Mouse (Mus musculus): ENCODE results near the gene Ssh3. TPM values are rescaled to one million over a fixed set of nuclear protein-coding genes. Genes with fewer than 3 reads are reported as not detected.

The Ssh3 gene
- polyA plus RNA-seq, 1 experiment from 2014 or later: 27.6 TPM

GRCm38 (mm10) chr19:4294381-4295097 lies 25.6 kb upstream of the Ssh3 start:
- H3K4me1 ChIP-seq: peaks cover 15% of the 10 kb centered on the region
- H3K4me2 ChIP-seq: no peak overlapping the region
- peaks cover 29% of the 10 kb centered on the region for H3K36me3 ChIP-seq
- no peak overlapping the region for H3K4me3 ChIP-seq (replicated peaks)
- ATAC-seq (ENCODE audit: insufficient read depth, low FRiP score, low read depth): no peak
- no peaks in the 10 kb centered on the region for H3K9me3 ChIP-seq
- no peak overlapping the region for H3K9ac ChIP-seq
- WGBS: 63% methylated on average over 14 of the region's 14 CpGs
- H3K27me3 ChIP-seq (replicated peaks): no peaks in the 10 kb centered on the region
- peak overlapping the region; percentile 49; the same call in 1 of the 2 replicates for H3K27ac ChIP-seq

- Histone ChIP-seq H3K36me3 (peaks cover 59% of the 10 kb centered on the region), H3K9me3 (no peaks in the 10 kb centered on the region), H3K4me2 (no peak overlapping the region), H3K9ac (no peak overlapping the region), H3K4me3 (replicated peaks) (no peak overlapping the region), H3K27ac (no peak overlapping the region), H3K4me1 (0 out of 2 replicates have a peak, but pooled peaks cover 3% of the 10 kb centered on the region), H3K27me3 (replicated peaks) (no peaks in the 10 kb centered on the region)
- WGBS: 89% methylated on average over 11 of the region's 11 CpGs
- ATAC-seq (ENCODE audit: insufficient read depth, low FRiP score, low read depth): no peak
These were observed 22.2 kb upstream of the Ssh3 start for GRCm38 (mm10) chr19:4291161-4291560.

DNA sequence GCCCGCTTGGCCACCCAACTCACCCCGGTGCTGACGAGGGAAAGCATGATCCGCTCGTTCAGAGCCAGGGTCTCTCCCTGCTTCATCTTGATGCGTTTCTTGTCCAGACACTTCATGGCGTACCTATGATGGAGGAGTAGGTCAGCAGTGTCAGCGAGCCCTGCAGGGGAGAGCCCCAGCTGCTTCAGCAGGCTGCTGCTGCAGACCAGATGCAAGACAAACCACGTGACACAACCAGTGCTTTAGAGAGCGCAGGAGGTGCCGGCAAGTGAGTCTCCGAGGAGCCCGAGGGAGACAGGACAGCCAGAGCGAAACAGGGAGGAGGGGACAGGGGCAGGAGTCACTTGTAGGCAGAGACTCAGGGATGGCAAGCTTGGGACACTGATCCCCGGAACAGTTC lies 21.8 kb upstream of the Ssh3 start:
- Histone ChIP-seq H3K4me2 (no peak overlapping the region), H3K36me3 (peaks cover 63% of the 10 kb centered on the region), H3K27ac (no peak overlapping the region), H3K27me3 (replicated peaks) (no peaks in the 10 kb centered on the region), H3K9ac (no peak overlapping the region), H3K4me3 (replicated peaks) (no peak overlapping the region), H3K4me1 (0 out of 2 replicates have a peak, but pooled peaks cover 3% of the 10 kb centered on the region), H3K9me3 (no peaks in the 10 kb centered on the region)
- ATAC-seq (ENCODE audit: insufficient read depth, low FRiP score, low read depth): no peak
- WGBS: 72% methylated on average over 15 of the region's 15 CpGs

- WGBS: 50% methylated on average over 7 of the region's 7 CpGs
These were observed 14.7 kb upstream of the Ssh3 start for GRCm38 (mm10) chr19:4283653-4284052.

GRCm38 (mm10) chr19:4282898-4283553 lies 14.0 kb upstream of the Ssh3 start, which contains the start of gene Ankrd13d:
TSS of gene Ankrd13d (minus strand) at chr19:4283137.
- Histone ChIP-seq H3K36me3 (peaks cover 29% of the 10 kb centered on the region), H3K27ac (peak within 1 kb of the TSS; percentile 45; the same call in 1 of the 2 replicates), H3K27me3 (replicated peaks) (no peaks in the 10 kb centered on the region), H3K4me1 (no peaks in the 10 kb centered on the region), H3K4me3 (replicated peaks) (peak within 1 kb of the TSS; percentile 51), H3K4me2 (peak within 1 kb of the TSS; percentile 77), H3K9me3 (no peaks in the 10 kb centered on the region), H3K9ac (peak within 1 kb of the TSS; percentile 14; the same call in 1 of the 2 replicates)
- ATAC-seq (ENCODE audit: insufficient read depth, low FRiP score, low read depth): peak; percentile 93
- under 1% methylated on average over 48 of the region's 50 CpGs for WGBS

More at GRCm38 (mm10) chr19:4283653-4284052, 14.7 kb upstream of the Ssh3 start:
- H3K27ac ChIP-seq: peak overlapping the region; percentile 45; the same call in 1 of the 2 replicates
- H3K9ac ChIP-seq: no peak overlapping the region
- H3K27me3 ChIP-seq (replicated peaks): no peaks in the 10 kb centered on the region
- no peak for ATAC-seq (ENCODE audit: insufficient read depth, low FRiP score, low read depth)
- no peaks in the 10 kb centered on the region for H3K9me3 ChIP-seq
- peaks cover 33% of the 10 kb centered on the region for H3K36me3 ChIP-seq
- peak overlapping the region; percentile 77 for H3K4me2 ChIP-seq
- H3K4me3 ChIP-seq (replicated peaks): peak overlapping the region; percentile 51
- H3K4me1 ChIP-seq: no peaks in the 10 kb centered on the region

GRCm38 (mm10) chr19:4280425-4280824 lies 11.4 kb upstream of the Ssh3 start:
- H3K9ac ChIP-seq: no peak overlapping the region
- H3K27ac ChIP-seq: no peak overlapping the region
- H3K4me2 ChIP-seq: no peak overlapping the region
- H3K27me3 ChIP-seq (replicated peaks): no peaks in the 10 kb centered on the region
- 90% methylated on average over 9 of the region's 9 CpGs for WGBS
- no peak for ATAC-seq (ENCODE audit: insufficient read depth, low FRiP score, low read depth)
- no peak overlapping the region for H3K4me3 ChIP-seq (replicated peaks)
- no peaks in the 10 kb centered on the region for H3K9me3 ChIP-seq
- peaks cover 5% of the 10 kb centered on the region; the same call in 1 of the 2 replicates for H3K36me3 ChIP-seq
- H3K4me1 ChIP-seq: no peaks in the 10 kb centered on the region

DNA sequence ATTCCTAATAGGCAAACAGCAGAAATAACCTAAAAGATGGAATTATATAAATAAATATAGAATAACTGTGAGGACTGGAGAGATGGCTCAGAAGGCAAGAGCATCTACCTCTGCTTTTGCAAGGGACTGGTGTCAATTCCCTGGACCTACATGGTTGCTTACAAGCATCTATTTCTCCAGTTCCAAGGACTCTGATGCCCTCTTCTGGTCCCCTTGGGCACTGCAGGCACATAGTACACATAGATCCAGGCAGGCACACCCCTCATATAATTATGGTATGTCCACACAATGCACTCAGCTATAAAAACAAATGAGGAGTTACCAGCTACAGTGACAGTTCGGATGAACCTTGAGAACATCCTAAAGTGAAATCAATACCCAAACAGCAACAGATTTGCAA lies 10.5 kb upstream of the Ssh3 start:
- no peak for ATAC-seq (ENCODE audit: insufficient read depth, low FRiP score, low read depth)
- 90% methylated on average over 1 of the region's 1 CpGs for WGBS

DNA sequence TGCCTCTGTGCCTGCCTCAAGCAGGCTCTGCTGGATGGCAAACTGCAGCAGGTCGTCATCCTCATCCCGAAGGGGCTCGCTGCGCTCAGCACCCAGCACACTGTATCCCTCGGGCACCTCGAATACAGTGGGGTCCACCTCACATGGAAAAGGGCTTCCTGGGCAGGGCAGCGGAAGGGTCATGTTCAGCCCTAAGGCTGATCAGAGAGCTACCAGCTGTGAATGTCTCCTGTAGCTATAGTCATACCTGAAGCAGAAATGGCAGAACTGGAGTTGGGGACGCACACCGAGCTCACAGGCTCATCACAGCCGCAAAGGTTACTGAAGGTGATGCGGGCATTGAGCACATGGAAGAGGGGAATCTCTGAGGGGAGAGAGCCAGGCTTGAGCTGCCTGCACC lies 2.0 kb upstream of the Ssh3 start:
- no peak for ATAC-seq (ENCODE audit: insufficient read depth, low FRiP score, low read depth)
- Histone ChIP-seq H3K4me2 (no peak overlapping the region), H3K4me3 (replicated peaks) (no peak overlapping the region), H3K4me1 (0 out of 2 replicates have a peak, but pooled peaks cover 4% of the 10 kb centered on the region), H3K27me3 (replicated peaks) (no peaks in the 10 kb centered on the region), H3K9me3 (no peaks in the 10 kb centered on the region), H3K27ac (no peak overlapping the region), H3K9ac (no peak overlapping the region), H3K36me3 (no peaks in the 10 kb centered on the region)
- 92% methylated on average over 11 of the region's 11 CpGs for WGBS

More for the DNA sequence above, 10.5 kb upstream of the Ssh3 start:
- no peaks in the 10 kb centered on the region for H3K27me3 ChIP-seq (replicated peaks)
- no peaks in the 10 kb centered on the region for H3K4me1 ChIP-seq
- H3K9me3 ChIP-seq: no peaks in the 10 kb centered on the region
- 0 out of 2 replicates have a peak, but pooled peaks cover 4% of the 10 kb centered on the region for H3K36me3 ChIP-seq
- no peak overlapping the region for H3K4me2 ChIP-seq
- H3K9ac ChIP-seq: no peak overlapping the region
- H3K4me3 ChIP-seq (replicated peaks): no peak overlapping the region
- no peak overlapping the region for H3K27ac ChIP-seq

DNA sequence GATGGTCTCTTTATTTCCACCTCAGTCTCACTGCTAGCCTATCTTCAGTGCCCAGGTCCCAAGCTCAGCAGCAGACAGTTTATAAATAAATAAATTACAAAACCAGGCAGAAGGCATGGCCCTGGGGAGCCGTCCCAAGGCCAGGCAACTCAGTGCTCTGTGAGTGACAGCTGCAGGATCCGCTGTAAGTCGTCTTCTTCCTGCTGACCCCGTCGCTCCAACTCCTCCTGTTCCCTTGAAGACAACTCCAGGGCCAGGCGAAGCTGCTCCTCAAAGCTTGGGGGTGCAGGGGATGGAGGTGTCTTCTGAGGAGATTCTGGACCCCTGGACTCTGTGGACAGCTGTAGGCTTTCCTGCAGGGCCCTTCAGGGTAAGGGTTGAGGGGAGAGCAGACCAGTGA lies 1.2 kb upstream of the Ssh3 start:
- Histone ChIP-seq H3K9ac (no peak overlapping the region), H3K4me1 (0 out of 2 replicates have a peak, but pooled peaks cover 4% of the 10 kb centered on the region), H3K36me3 (0 out of 2 replicates have a peak, but pooled peaks cover under 1% of the 10 kb centered on the region), H3K4me2 (no peak overlapping the region), H3K27me3 (replicated peaks) (no peaks in the 10 kb centered on the region), H3K9me3 (no peaks in the 10 kb centered on the region), H3K4me3 (replicated peaks) (no peak overlapping the region), H3K27ac (no peak overlapping the region)
- ATAC-seq (ENCODE audit: insufficient read depth, low FRiP score, low read depth): no peak
- WGBS: 68% methylated on average over 6 of the region's 6 CpGs

GRCm38 (mm10) chr19:4265956-4266355 lies 3.0 kb downstream of the Ssh3 start:
- no peak overlapping the region for H3K4me2 ChIP-seq
- 68% methylated on average over 4 of the region's 4 CpGs for WGBS
- H3K4me1 ChIP-seq: peaks cover 18% of the 10 kb centered on the region; the same call in 1 of the 2 replicates
- ATAC-seq (ENCODE audit: insufficient read depth, low FRiP score, low read depth): no peak
- no peaks in the 10 kb centered on the region for H3K27me3 ChIP-seq (replicated peaks)
- H3K36me3 ChIP-seq: 0 out of 2 replicates have a peak, but pooled peaks cover 3% of the 10 kb centered on the region
- H3K27ac ChIP-seq: no peak overlapping the region
- no peak overlapping the region for H3K4me3 ChIP-seq (replicated peaks)
- H3K9ac ChIP-seq: no peak overlapping the region
- no peaks in the 10 kb centered on the region for H3K9me3 ChIP-seq

GRCm38 (mm10) chr19:4264171-4264780 lies 4.7 kb downstream of the Ssh3 start:
- WGBS: 91% methylated on average over 6 of the region's 6 CpGs

More at GRCm38 (mm10) chr19:4264171-4264780, 4.7 kb downstream of the Ssh3 start:
- no peaks in the 10 kb centered on the region for H3K9me3 ChIP-seq
- peaks cover 23% of the 10 kb centered on the region; the same call in 1 of the 2 replicates for H3K4me1 ChIP-seq
- H3K36me3 ChIP-seq: 0 out of 2 replicates have a peak, but pooled peaks cover 3% of the 10 kb centered on the region
- H3K4me3 ChIP-seq (replicated peaks): no peak overlapping the region
- no peak overlapping the region for H3K9ac ChIP-seq
- no peaks in the 10 kb centered on the region for H3K27me3 ChIP-seq (replicated peaks)
- H3K27ac ChIP-seq: no peak overlapping the region
- H3K4me2 ChIP-seq: 0 out of 2 replicates have a peak overlapping the region, but pooled peaks have one; percentile 5
- no peak for ATAC-seq (ENCODE audit: insufficient read depth, low FRiP score, low read depth)
